Mouse (Mus musculus) testis, postnatal 10 days (tissue): ENCODE measurements around the gene Mbd5.

Experiments used
- DNase-seq: peaks from one replicate; pipeline ENCODE4 v3.0.0; 2021; ENCODE audit warnings: low spot score

The Mbd5 gene

GRCm38 (mm10) chr2:48948841-48949584 is at the start of gene Mbd5:
Mbd5 (plus strand) TSS chr2:48949508.
- peak; percentile 100 for DNase-seq

- DNase-seq: no peak
These were observed 40.4 kb upstream of the Mbd5 start for GRCm38 (mm10) chr2:48908866-48909265.

GRCm38 (mm10) chr2:48914185-48914584 is 35.1 kb upstream of the Mbd5 start:
- DNase-seq: no peak

- no peak for DNase-seq
These were observed 33.5 kb upstream of the Mbd5 start for GRCm38 (mm10) chr2:48915832-48916231.

GRCm38 (mm10) chr2:48935058-48935457 is 14.2 kb upstream of the Mbd5 start:
- no peak for DNase-seq

- no peak for DNase-seq
These were observed 1.5 kb upstream of the Mbd5 start for GRCm38 (mm10) chr2:48947761-48948160.

- DNase-seq: peak; percentile 62
These were observed 489 bp downstream of the Mbd5 start for GRCm38 (mm10) chr2:48949743-48950251.

GRCm38 (mm10) chr2:48950252-48950315 is 776 bp downstream of the Mbd5 start, which contains the start of gene Orc4:
Orc4 (minus strand) TSS chr2:48950277.
- no peak for DNase-seq

GRCm38 (mm10) chr2:48950316-48950880 is 1.1 kb downstream of the Mbd5 start:
- no peak for DNase-seq

- no peak for DNase-seq
These were observed 7.3 kb downstream of the Mbd5 start for GRCm38 (mm10) chr2:48956591-48956990.

- DNase-seq: no peak
These were observed 29.6 kb downstream of the Mbd5 start for GRCm38 (mm10) chr2:48978920-48979319.

- DNase-seq: no peak
These were observed 41.0 kb downstream of the Mbd5 start for GRCm38 (mm10) chr2:48990322-48990721.

- no peak for DNase-seq
These were observed 91.2 kb downstream of the Mbd5 start for GRCm38 (mm10) chr2:49040481-49040880.

GRCm38 (mm10) chr2:49050030-49050429 is 100.7 kb downstream of the Mbd5 start:
- no peak for DNase-seq

GRCm38 (mm10) chr2:49067886-49068285 is 118.6 kb downstream of the Mbd5 start:
- DNase-seq: no peak

GRCm38 (mm10) chr2:49084966-49085365 is 135.7 kb downstream of the Mbd5 start:
- no peak for DNase-seq

GRCm38 (mm10) chr2:49090771-49091170 is 141.5 kb downstream of the Mbd5 start:
- DNase-seq: no peak

- DNase-seq: no peak
These were observed 147.5 kb downstream of the Mbd5 start for GRCm38 (mm10) chr2:49096765-49097164.

- no peak for DNase-seq
These were observed 159.6 kb downstream of the Mbd5 start for GRCm38 (mm10) chr2:49108906-49109305.

GRCm38 (mm10) chr2:49119875-49120274 is 170.6 kb downstream of the Mbd5 start:
- DNase-seq: no peak

GRCm38 (mm10) chr2:49121603-49122002 is 172.3 kb downstream of the Mbd5 start:
- DNase-seq: no peak

- DNase-seq: no peak
These were observed 192.9 kb downstream of the Mbd5 start for GRCm38 (mm10) chr2:49142186-49142585.

GRCm38 (mm10) chr2:49153649-49154048 is 204.3 kb downstream of the Mbd5 start:
- no peak for DNase-seq

GRCm38 (mm10) chr2:49160232-49160947 is 211.1 kb downstream of the Mbd5 start:
- DNase-seq: no peak
